Mouse (Mus musculus): Measurements from ENCODE around the gene Cmss1.

DNA sequence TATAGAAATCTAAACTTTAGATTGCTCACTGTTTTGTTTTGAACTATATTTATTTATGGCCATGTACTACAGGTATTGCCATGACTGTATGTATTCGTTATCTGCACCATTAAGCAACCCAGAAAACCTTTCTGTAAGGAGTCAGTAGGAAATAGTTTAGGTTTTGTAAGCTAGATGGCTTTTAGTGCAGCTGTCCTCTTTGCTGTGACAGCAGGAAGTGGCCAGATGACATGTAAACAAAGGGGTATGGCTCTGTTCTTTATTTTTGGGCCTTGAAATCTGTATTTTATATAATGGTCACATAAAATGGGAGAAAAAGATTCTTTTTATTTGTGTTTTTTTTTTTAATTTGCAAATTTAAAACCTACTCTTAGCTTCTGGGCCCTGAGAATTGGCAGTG is 71.9 kb downstream of the Cmss1 start:
- TF ChIP-seq GATA1 (IDR thresholded peaks at IDR 0.05; ENCODE audit: borderline replicate concordance, low read length) (no peak), FLI1 (IDR thresholded peaks at IDR 0.05; ENCODE audit: low read length) (no peak)

Measured in megakaryocyte, embryonic 14.5 days (primary cell).